Mouse (Mus musculus) kidney, postnatal 0 days (tissue): ENCODE measurements at regions not wholly inside any gene's neighbourhood (a gene's known extent, or its start where the extent isn't known, plus 50 kb on each side); places are given as distances from the start of the nearest gene placed in this dataset.

Experiments used
- ATAC-seq: fragments of 200-750 bp; cut with Nextera tagmentation; replicated peaks from 2 replicates; pipeline ENCODE4 v1.8.0; 2017; ENCODE audit warnings: low read depth, moderate number of reproducible peaks, moderate TSS enrichment, moderate library complexity; ENCODE audit not compliant: low FRiP score
- DNase-seq: peaks from one replicate; pipeline ENCODE4 v3.0.0-alpha.2; 2016; ENCODE audit warnings: low spot score
- H3K27ac ChIP-seq: fragments of 300-500 bp; sonication (generic); 2 replicates; pipeline ENCODE4 v1.5.1; 2014; ENCODE audit warnings: mild to moderate bottlenecking
- H3K27me3 ChIP-seq: fragments of 300-500 bp; sonication (generic); 2 replicates; pipeline ENCODE4 v1.6.1; 2014; ENCODE audit warnings: low read length, mixed read lengths; ENCODE audit not compliant: insufficient read depth
- H3K36me3 ChIP-seq: fragments of 300-500 bp; sonication (generic); 2 replicates; pipeline ENCODE4 v1.6.1; 2014; ENCODE audit warnings: low read length, mixed read lengths; ENCODE audit not compliant: insufficient read depth
- H3K4me1 ChIP-seq: fragments of 300-500 bp; sonication (generic); replicated peaks from 2 replicates; pipeline ENCODE4 v1.6.1; 2014; ENCODE audit warnings: antibody characterized with exemption, low read length, mixed read lengths; ENCODE audit not compliant: insufficient read depth
- H3K4me2 ChIP-seq: fragments of 300-500 bp; sonication (generic); 2 replicates; pipeline ENCODE4 v1.6.1; 2014; ENCODE audit warnings: mild to moderate bottlenecking, low read length, moderate library complexity, mixed read lengths
- H3K4me3 ChIP-seq: fragments of 300-500 bp; sonication (generic); replicated peaks from 2 replicates; pipeline ENCODE4 v1.5.1; 2014; ENCODE audit warnings: low read depth, low read length
- H3K9ac ChIP-seq: fragments of 300-500 bp; sonication (generic); 2 replicates; pipeline ENCODE4 v1.6.1; 2014; ENCODE audit warnings: low read depth, low read length
- H3K9me3 ChIP-seq: fragments of 300-500 bp; sonication (generic); replicated peaks from 2 replicates; pipeline ENCODE4 v1.6.1; 2016; ENCODE audit warnings: low read length, inconsistent platforms, mixed read lengths
- CTCF ChIP-seq: IDR thresholded peaks from 2 replicates; pipeline ENCODE4 v1.5.1; 2016; ENCODE audit warnings: antibody characterized with exemption, low read depth, mild to moderate bottlenecking, moderate library complexity
- WGBS: fragments of 180-500 bp; shearing (Covaris S2); extraction: QIAGEN DNeasy Blood & Tissue Kit; methylation state at CpG from one replicate; pipeline ENCODE4 v1.1.7; 2014; 5-methylcytosine and 5-hydroxymethylcytosine counted together

GRCm38 (mm10) chr11:63565471-63566232, 356.4 kb downstream of the Hs3st3b1 start:
- Histone ChIP-seq H3K27ac (no peak overlapping the region), H3K4me2 (no peak overlapping the region), H3K36me3 (no peaks in the 10 kb centered on the region), H3K4me3 (no peak overlapping the region), H3K9ac (no peak overlapping the region), H3K27me3 (no peaks in the 10 kb centered on the region), H3K9me3 (no peaks in the 10 kb centered on the region), H3K4me1 (no peaks in the 10 kb centered on the region)
- TF ChIP-seq CTCF = no peak
- no peak for DNase-seq
- no peak for ATAC-seq
- WGBS = 67% methylated on average over 8 of the region's 8 CpGs

- Histone ChIP-seq H3K27me3 (no peaks in the 10 kb centered on the region), H3K9me3 (no peaks in the 10 kb centered on the region), H3K9ac (no peak overlapping the region), H3K4me3 (no peak overlapping the region), H3K4me2 (peak overlapping the region; percentile 11; the same call in 1 of the 2 replicates), H3K27ac (no peak overlapping the region), H3K4me1 (no peaks in the 10 kb centered on the region), H3K36me3 (no peaks in the 10 kb centered on the region)
- DNase-seq (peak; percentile 65), ATAC-seq (peak; percentile 54; the same call in 1 of the 2 replicates)
- TF ChIP-seq CTCF = no peak
- WGBS = 18% methylated on average over 15 of the region's 15 CpGs
Observed at GRCm38 (mm10) chr11:63569785-63570479, 352.2 kb downstream of the Hs3st3b1 start.

- WGBS = 72% methylated on average over 1 of the region's 1 CpGs
- no peak overlapping the region for H3K9ac ChIP-seq
- no peaks in the 10 kb centered on the region for H3K4me1 ChIP-seq
- H3K27ac ChIP-seq = no peak overlapping the region
- TF ChIP-seq CTCF = no peak
- no peak for DNase-seq
- ATAC-seq = no peak
- H3K4me3 ChIP-seq = no peak overlapping the region
- H3K9me3 ChIP-seq = no peaks in the 10 kb centered on the region
- no peaks in the 10 kb centered on the region for H3K36me3 ChIP-seq
- no peak overlapping the region for H3K4me2 ChIP-seq
- no peaks in the 10 kb centered on the region for H3K27me3 ChIP-seq
Observed at GRCm38 (mm10) chr11:63570646-63571045, 351.4 kb downstream of the Hs3st3b1 start.

GRCm38 (mm10) chr11:63573271-63573670, 348.8 kb downstream of the Hs3st3b1 start:
- Histone ChIP-seq H3K36me3 (no peaks in the 10 kb centered on the region), H3K27ac (no peak overlapping the region), H3K4me3 (no peak overlapping the region), H3K4me2 (no peak overlapping the region), H3K4me1 (no peaks in the 10 kb centered on the region), H3K27me3 (no peaks in the 10 kb centered on the region), H3K9ac (no peak overlapping the region), H3K9me3 (no peaks in the 10 kb centered on the region)
- TF ChIP-seq CTCF = no peak
- WGBS = 57% methylated on average over 2 of the region's 2 CpGs
- DNase-seq (no peak), ATAC-seq (no peak)

- Histone ChIP-seq H3K9me3 (no peaks in the 10 kb centered on the region), H3K4me2 (no peak overlapping the region), H3K4me3 (no peak overlapping the region), H3K4me1 (no peaks in the 10 kb centered on the region), H3K27me3 (no peaks in the 10 kb centered on the region), H3K36me3 (no peaks in the 10 kb centered on the region), H3K27ac (no peak overlapping the region), H3K9ac (no peak overlapping the region)
- ATAC-seq (no peak), DNase-seq (no peak)
- WGBS = 71% methylated on average over 3 of the region's 3 CpGs
- no peak for TF ChIP-seq CTCF
Observed at GRCm38 (mm10) chr11:63583321-63583720, 338.8 kb downstream of the Hs3st3b1 start.

- H3K4me2 ChIP-seq = no peak overlapping the region
- H3K4me3 ChIP-seq = no peak overlapping the region
- no peak overlapping the region for H3K27ac ChIP-seq
- ATAC-seq = no peak
- no peaks in the 10 kb centered on the region for H3K9me3 ChIP-seq
- DNase-seq = no peak
- no peaks in the 10 kb centered on the region for H3K27me3 ChIP-seq
- WGBS = 87% methylated on average over 8 of the region's 8 CpGs
- H3K36me3 ChIP-seq = no peaks in the 10 kb centered on the region
- no peaks in the 10 kb centered on the region for H3K4me1 ChIP-seq
- no peak for TF ChIP-seq CTCF
- H3K9ac ChIP-seq = no peak overlapping the region
Observed at GRCm38 (mm10) chr11:63585216-63585869, 336.7 kb downstream of the Hs3st3b1 start.
